Mouse (Mus musculus) Patski (cell line): ENCODE results near the gene Jpt1. TPM values are rescaled to one million over a fixed set of nuclear protein-coding genes. Genes with fewer than 3 reads are reported as not detected.
"Not testable (repeated sequence)": the region's sequence is repeated elsewhere in the genome, so short reads cannot be mapped to it uniquely, and the experiment has no call there.

Source experiments
- ATAC-seq: fragments of 100-300 bp; one replicate; pipeline ENCODE4 v1.8.0; 2021
- CTCF ChIA-PET: fragments of 350-600 bp; sonication (Branson Sonifier 250); formaldehyde crosslinking; loops from one replicate; lab custom pipeline; 2022; ENCODE audit warnings: inconsistent platforms; lab: Charles Lee
- POLR2A ChIA-PET: fragments of 350-600 bp; sonication (Branson Sonifier 250); formaldehyde crosslinking; loops from one replicate; lab custom pipeline; 2022; ENCODE audit warnings: antibody characterized with exemption, inconsistent platforms; lab: Charles Lee
- DNase-seq: peaks from one replicate; pipeline ENCODE4 v3.0.0-alpha.2; 2011; ENCODE audit warnings: low read depth, low spot score
- H3K27me3 ChIP-seq: fragments of 371-371 bp; one replicate; pipeline ENCODE4 v1.5.1; 2021
- CTCF ChIP-seq: fragments of 100-300 bp; IDR thresholded peaks from one replicate; pipeline ENCODE4 v1.5.1; 2021
- in situ Hi-C: fragments of 300-500 bp; cut with MboI; formaldehyde crosslinking; loops from 3 replicates; pipeline ENCODE4 v1.11.1; 2018; ENCODE audit warnings: low pct_unique_long_range_greater_than_20kb, mixed read lengths
- polyA plus RNA-seq: library from polyadenylated mRNA; unstranded; gene quantifications from one replicate; pipeline ENCODE4 v1.2.3, GENCODE M21; 2021

The Jpt1 gene
- polyA plus RNA-seq, 1 experiment from 2014 or later = 179 TPM

GRCm38 (mm10) chr11:115534759-115535371 lies 20.7 kb upstream of the Jpt1 start:
- ChIA-PET CTCF (interaction anchor here (1.2 kb wide), 1 partner anchor 14 kb away, joined by 3 read pairs; no protein-coding TSS in a partner anchor), POLR2A (interaction anchor here (1.1 to 1.4 kb wide), 2 partner anchors 10 to 44 kb away, joined by 3 to 5 read pairs; partner anchors contain the start of gene Nt5c)
- in situ Hi-C loops = no loop called here
- no peak for DNase-seq
- H3K27me3 ChIP-seq = no peaks in the 10 kb centered on the region
- TF ChIP-seq CTCF = no peak
- no peak for ATAC-seq

- ChIA-PET CTCF (interaction anchor here (1.0 kb wide), 1 partner anchor 37 kb away, joined by 3 read pairs; no protein-coding TSS in a partner anchor), POLR2A (interaction anchor here (1.3 kb wide), 1 partner anchor 12 kb away, joined by 4 read pairs; the partner anchor contains the start of gene Jpt1)
- ATAC-seq, in situ Hi-C loops, DNase-seq, H3K27me3 ChIP-seq: not testable (repeated sequence)
Observed at GRCm38 (mm10) chr11:115526446-115526845, 12.3 kb upstream of the Jpt1 start.

GRCm38 (mm10) chr11:115522703-115523102 lies 8.5 kb upstream of the Jpt1 start:
- CTCF ChIA-PET = no interaction called here
- DNase-seq (no peak), ATAC-seq (no peak)
- H3K27me3 ChIP-seq = no peaks in the 10 kb centered on the region
- TF ChIP-seq CTCF = no peak
- POLR2A ChIA-PET = no interaction called here
- in situ Hi-C loops = no loop called here

- in situ Hi-C loops = no loop called here
- no peaks in the 10 kb centered on the region for H3K27me3 ChIP-seq
- TF ChIP-seq CTCF = no peak
- ChIA-PET CTCF (no interaction called here), POLR2A (no interaction called here)
- ATAC-seq (no peak), DNase-seq (no peak)
Observed at GRCm38 (mm10) chr11:115522238-115522637, 8.1 kb upstream of the Jpt1 start.

- POLR2A ChIA-PET = no interaction called here
Observed at GRCm38 (mm10) chr11:115521080-115521479, 6.9 kb upstream of the Jpt1 start.

GRCm38 (mm10) chr11:115520218-115520617 lies 6.0 kb upstream of the Jpt1 start:
- ChIA-PET CTCF (no interaction called here), POLR2A (no interaction called here)
- in situ Hi-C loops = no loop called here
- no peaks in the 10 kb centered on the region for H3K27me3 ChIP-seq
- TF ChIP-seq CTCF = no peak
- ATAC-seq (no peak), DNase-seq (no peak)

More at GRCm38 (mm10) chr11:115521080-115521479, 6.9 kb upstream of the Jpt1 start:
- ATAC-seq = no peak
- TF ChIP-seq CTCF = no peak
- H3K27me3 ChIP-seq = no peaks in the 10 kb centered on the region
- no peak for DNase-seq
- in situ Hi-C loops = no loop called here
- CTCF ChIA-PET = interaction anchor here (0.9 kb wide), 1 partner anchor 14 kb away, joined by 3 read pairs; no protein-coding TSS in a partner anchor

- in situ Hi-C loops = no loop called here
- CTCF ChIA-PET = no interaction called here
- POLR2A ChIA-PET = interaction anchor here (0.7 kb wide), 1 partner anchor 16 kb away, joined by 5 read pairs; no protein-coding TSS in a partner anchor
- no peaks in the 10 kb centered on the region for H3K27me3 ChIP-seq
- TF ChIP-seq CTCF = no peak
- no peak for ATAC-seq
- DNase-seq = no peak
Observed at GRCm38 (mm10) chr11:115519581-115519980, 5.4 kb upstream of the Jpt1 start.

DNA sequence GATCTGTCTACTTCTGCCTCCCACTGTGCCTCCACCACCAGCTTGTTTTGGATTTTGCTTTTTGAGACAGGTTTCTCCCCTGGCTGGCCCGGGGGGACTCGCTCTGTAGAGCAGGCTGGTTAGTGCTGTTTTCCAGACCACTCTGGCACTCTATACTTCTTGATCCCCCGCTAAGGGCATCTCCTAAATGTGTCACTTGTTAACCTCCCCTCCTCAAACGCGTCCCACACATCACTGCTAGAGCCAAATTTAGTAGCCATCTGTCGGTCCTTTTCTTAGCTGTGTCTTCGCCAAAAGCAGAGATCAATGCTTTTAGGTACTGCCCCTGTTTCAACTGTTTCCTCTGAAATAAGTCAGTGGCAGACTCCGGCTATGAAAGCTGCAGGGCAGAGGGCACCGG lies 4.5 kb upstream of the Jpt1 start:
- ChIA-PET POLR2A (interaction anchor here (0.7 kb wide), 1 partner anchor 15 kb away, joined by 5 read pairs; no protein-coding TSS in a partner anchor), CTCF (no interaction called here)
- in situ Hi-C loops = no loop called here
- no peaks in the 10 kb centered on the region for H3K27me3 ChIP-seq
- ATAC-seq (no peak), DNase-seq (no peak)
- no peak for TF ChIP-seq CTCF

- ATAC-seq (no peak), DNase-seq (no peak)
- H3K27me3 ChIP-seq = no peaks in the 10 kb centered on the region
- ChIA-PET POLR2A (no interaction called here), CTCF (no interaction called here)
- in situ Hi-C loops = no loop called here
- TF ChIP-seq CTCF = no peak
Observed at GRCm38 (mm10) chr11:115516942-115517341, 2.8 kb upstream of the Jpt1 start.

DNA sequence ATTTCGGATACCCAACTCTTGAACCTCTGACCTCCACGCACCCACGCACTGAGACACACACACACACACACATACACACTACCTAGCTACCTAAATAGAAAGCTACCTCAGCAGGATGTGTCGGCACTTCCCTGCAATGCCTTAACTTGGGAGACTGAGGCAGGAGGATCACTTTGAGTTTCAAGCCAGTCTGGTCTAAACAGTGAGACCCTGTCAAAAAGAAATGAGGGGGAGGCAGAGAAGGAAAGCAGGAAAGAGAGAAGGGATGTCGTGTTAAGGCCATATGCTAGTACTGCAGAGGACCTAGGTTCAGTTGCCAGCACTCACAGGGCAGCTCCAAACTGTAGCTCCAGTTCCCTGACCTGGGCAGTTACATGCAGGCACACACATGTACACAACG lies 834 bp upstream of the Jpt1 start:
- POLR2A ChIA-PET = interaction anchor here (1.7 kb wide), 2 partner anchors 10 to 21 kb away, joined by 6 to 8 read pairs; partner anchors contain the start of gene Sumo2
- no peak for DNase-seq
- ATAC-seq = no peak
- in situ Hi-C loops = no loop called here
- no peaks in the 10 kb centered on the region for H3K27me3 ChIP-seq
- CTCF ChIA-PET = interaction anchor here (1.2 kb wide), 1 partner anchor 33 kb away, joined by 3 read pairs; no protein-coding TSS in a partner anchor
- no peak for TF ChIP-seq CTCF
